Mouse (Mus musculus) hindbrain, embryonic 16.5 days (tissue): ENCODE data around the gene Lemd2. TPM values are rescaled to one million over a fixed set of nuclear protein-coding genes. Genes with fewer than 3 reads are reported as not detected.
A peak's percentile ranks its signal among the peaks of the same experiment; 100 is the strongest.

Experiments
- ATAC-seq: fragments of 200-750 bp; cut with Nextera tagmentation; 2 replicates; pipeline ENCODE4 v1.8.0; 2017; ENCODE audit warnings: moderate TSS enrichment, moderate library complexity
- H3K27ac ChIP-seq: fragments of 300-500 bp; sonication (generic); 2 replicates; pipeline ENCODE4 v1.5.1; 2014; ENCODE audit warnings: low read depth, mild to moderate bottlenecking, control low read depth, low read length, moderate library complexity
- H3K27me3 ChIP-seq: fragments of 300-500 bp; sonication (generic); replicated peaks from 2 replicates; pipeline ENCODE4 v1.6.1; 2014; ENCODE audit warnings: low read length; ENCODE audit not compliant: control insufficient read depth, insufficient read depth
- H3K36me3 ChIP-seq: fragments of 300-500 bp; sonication (generic); 2 replicates; pipeline ENCODE4 v1.6.1; 2014; ENCODE audit warnings: mild to moderate bottlenecking, low read length, moderate library complexity, mixed read lengths; ENCODE audit not compliant: control insufficient read depth, insufficient read depth
- H3K4me1 ChIP-seq: fragments of 300-500 bp; sonication (generic); 2 replicates; pipeline ENCODE4 v1.6.1; 2014; ENCODE audit warnings: low read depth, low read length; ENCODE audit not compliant: control insufficient read depth, insufficient read depth
- H3K4me2 ChIP-seq: fragments of 300-500 bp; sonication (generic); 2 replicates; pipeline ENCODE4 v1.6.1; 2014; ENCODE audit warnings: mild to moderate bottlenecking, low read length, control low read depth, moderate library complexity
- H3K4me3 ChIP-seq: fragments of 300-500 bp; sonication (generic); 2 replicates; pipeline ENCODE4 v1.5.1; 2014; ENCODE audit warnings: mild to moderate bottlenecking, low read length, control low read depth, moderate library complexity
- H3K9ac ChIP-seq: fragments of 300-500 bp; sonication (generic); 2 replicates; pipeline ENCODE4 v1.6.1; 2014; ENCODE audit warnings: low read depth, mild to moderate bottlenecking, control low read depth, low read length, moderate library complexity
- H3K9me3 ChIP-seq: fragments of 300-500 bp; sonication (generic); 2 replicates; pipeline ENCODE4 v1.6.1; 2014; ENCODE audit warnings: mild to moderate bottlenecking, low read length, moderate library complexity; ENCODE audit not compliant: control insufficient read depth
- WGBS: fragments of 180-500 bp; shearing (Covaris S2); extraction: QIAGEN DNeasy Blood & Tissue Kit; methylation state at CpG from one replicate; pipeline ENCODE4 v1.1.7; 2014; 5-methylcytosine and 5-hydroxymethylcytosine counted together
- polyA plus RNA-seq: library from polyadenylated mRNA; unstranded; fragments of >200 nt; fragmentation: Nextera tagmentation; extraction: Ambion mirVana; gene quantifications from 2 replicates; pipeline ENCODE4 v1.2.1, GENCODE M21; 2015

Lemd2 gene
- polyA plus RNA-seq, 1 experiment from 2014 or later: 11.1 TPM

GRCm38 (mm10) chr17:27229710-27230454 is 25.6 kb upstream of the Lemd2 start:
- no peak overlapping the region for H3K4me3 ChIP-seq
- no peaks in the 10 kb centered on the region for H3K9me3 ChIP-seq
- no peaks in the 10 kb centered on the region for H3K27me3 ChIP-seq
- no peak overlapping the region for H3K4me2 ChIP-seq
- no peak overlapping the region for H3K9ac ChIP-seq
- no peaks in the 10 kb centered on the region for H3K36me3 ChIP-seq
- peaks cover 25% of the 10 kb centered on the region for H3K4me1 ChIP-seq
- 15% methylated on average over 14 of the region's 14 CpGs for WGBS
- no peak overlapping the region for H3K27ac ChIP-seq
- no peak for ATAC-seq

GRCm38 (mm10) chr17:27228216-27228915 is 24.1 kb upstream of the Lemd2 start:
- H3K4me1 ChIP-seq: peaks cover 25% of the 10 kb centered on the region
- H3K4me2 ChIP-seq: no peak overlapping the region
- no peaks in the 10 kb centered on the region for H3K9me3 ChIP-seq
- H3K9ac ChIP-seq: no peak overlapping the region
- no peak overlapping the region for H3K27ac ChIP-seq
- H3K4me3 ChIP-seq: no peak overlapping the region
- H3K36me3 ChIP-seq: no peaks in the 10 kb centered on the region
- H3K27me3 ChIP-seq: no peaks in the 10 kb centered on the region
- WGBS: 15% methylated on average over 11 of the region's 11 CpGs
- peak; percentile 62 for ATAC-seq

- H3K9ac ChIP-seq: no peak overlapping the region
- H3K4me2 ChIP-seq: no peak overlapping the region
- H3K36me3 ChIP-seq: no peaks in the 10 kb centered on the region
- no peaks in the 10 kb centered on the region for H3K27me3 ChIP-seq
- H3K27ac ChIP-seq: no peak overlapping the region
- no peaks in the 10 kb centered on the region for H3K9me3 ChIP-seq
- ATAC-seq: no peak
- H3K4me1 ChIP-seq: peaks cover 25% of the 10 kb centered on the region
- WGBS: 54% methylated on average over 7 of the region's 7 CpGs
- H3K4me3 ChIP-seq: no peak overlapping the region
These were observed 23.0 kb upstream of the Lemd2 start for GRCm38 (mm10) chr17:27227258-27227657.

- Histone ChIP-seq H3K4me1 (peaks cover 25% of the 10 kb centered on the region), H3K27me3 (no peaks in the 10 kb centered on the region), H3K4me2 (no peak overlapping the region), H3K36me3 (no peaks in the 10 kb centered on the region), H3K9me3 (no peaks in the 10 kb centered on the region), H3K27ac (no peak overlapping the region), H3K9ac (no peak overlapping the region), H3K4me3 (no peak overlapping the region)
- 39% methylated on average over 3 of the region's 3 CpGs for WGBS
- ATAC-seq: no peak
These were observed 22.4 kb upstream of the Lemd2 start for GRCm38 (mm10) chr17:27226701-27227100.

DNA sequence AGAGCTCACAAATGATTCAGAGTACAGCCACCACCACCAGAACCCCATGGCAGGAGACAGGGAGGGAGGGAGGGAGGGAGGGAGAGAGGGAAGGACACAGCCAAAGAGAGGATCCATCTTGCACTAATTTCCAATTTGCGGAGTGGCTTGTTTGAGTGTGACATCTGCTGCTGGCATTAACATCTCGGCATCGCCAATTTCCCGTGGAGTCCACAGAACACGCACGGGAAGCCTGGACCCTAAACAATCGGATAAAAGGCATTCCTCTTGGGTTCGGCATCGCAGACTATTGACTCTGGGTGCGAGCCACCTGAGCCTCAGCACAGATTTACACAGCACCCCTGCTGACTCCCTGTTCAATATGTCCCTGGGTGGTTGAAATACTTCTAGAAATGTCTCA is 21.5 kb upstream of the Lemd2 start:
- no peak overlapping the region for H3K27ac ChIP-seq
- no peak overlapping the region for H3K9ac ChIP-seq
- H3K4me1 ChIP-seq: peaks cover 25% of the 10 kb centered on the region
- ATAC-seq: no peak
- H3K27me3 ChIP-seq: no peaks in the 10 kb centered on the region
- H3K4me3 ChIP-seq: no peak overlapping the region
- no peak overlapping the region for H3K4me2 ChIP-seq
- H3K36me3 ChIP-seq: no peaks in the 10 kb centered on the region
- WGBS: 44% methylated on average over 10 of the region's 10 CpGs
- H3K9me3 ChIP-seq: no peaks in the 10 kb centered on the region

DNA sequence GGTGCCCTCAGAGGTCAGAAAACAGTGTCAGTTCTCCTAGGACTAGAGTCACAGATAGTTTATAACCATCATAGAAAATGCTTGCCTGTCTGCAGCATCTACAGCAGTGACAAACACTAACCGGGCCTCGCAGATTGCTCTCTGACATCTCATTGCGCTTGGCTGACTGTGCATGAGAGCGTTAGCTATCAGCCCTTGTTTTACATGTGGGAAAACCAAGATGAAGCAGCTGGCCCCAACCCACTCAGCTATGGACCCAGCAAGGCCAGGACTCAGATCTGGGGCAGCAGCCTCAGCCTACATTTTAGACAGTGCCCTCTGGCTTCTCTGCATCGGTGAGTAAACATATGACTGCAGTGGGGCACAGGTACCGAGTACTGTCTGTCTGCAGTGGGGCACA is 19.6 kb upstream of the Lemd2 start:
- no peak for ATAC-seq
- WGBS: 80% methylated on average over 6 of the region's 6 CpGs
- Histone ChIP-seq H3K27ac (no peak overlapping the region), H3K9me3 (no peaks in the 10 kb centered on the region), H3K9ac (no peak overlapping the region), H3K4me3 (no peak overlapping the region), H3K36me3 (no peaks in the 10 kb centered on the region), H3K4me1 (peaks cover 14% of the 10 kb centered on the region), H3K4me2 (no peak overlapping the region), H3K27me3 (no peaks in the 10 kb centered on the region)

GRCm38 (mm10) chr17:27221562-27221961 is 17.3 kb upstream of the Lemd2 start:
- H3K27me3 ChIP-seq: no peaks in the 10 kb centered on the region
- ATAC-seq: no peak
- WGBS: 90% methylated on average over 16 of the region's 16 CpGs

GRCm38 (mm10) chr17:27218916-27219315 is 14.6 kb upstream of the Lemd2 start:
- Histone ChIP-seq H3K9ac (no peak overlapping the region), H3K4me1 (no peaks in the 10 kb centered on the region; the same call in 1 of the 2 replicates), H3K36me3 (no peaks in the 10 kb centered on the region), H3K4me3 (no peak overlapping the region), H3K27ac (no peak overlapping the region), H3K4me2 (no peak overlapping the region), H3K9me3 (no peaks in the 10 kb centered on the region), H3K27me3 (no peaks in the 10 kb centered on the region)
- 41% methylated on average over 6 of the region's 6 CpGs for WGBS
- no peak for ATAC-seq

More at GRCm38 (mm10) chr17:27221562-27221961, 17.3 kb upstream of the Lemd2 start:
- Histone ChIP-seq H3K4me3 (no peak overlapping the region), H3K27ac (no peak overlapping the region), H3K36me3 (no peaks in the 10 kb centered on the region), H3K4me2 (no peak overlapping the region), H3K4me1 (peaks cover 3% of the 10 kb centered on the region; the same call in 1 of the 2 replicates), H3K9me3 (no peaks in the 10 kb centered on the region), H3K9ac (no peak overlapping the region)

GRCm38 (mm10) chr17:27218364-27218763 is 14.1 kb upstream of the Lemd2 start:
- H3K9me3 ChIP-seq: no peaks in the 10 kb centered on the region
- no peaks in the 10 kb centered on the region; the same call in 1 of the 2 replicates for H3K4me1 ChIP-seq
- H3K4me2 ChIP-seq: no peak overlapping the region
- H3K4me3 ChIP-seq: no peak overlapping the region
- H3K27me3 ChIP-seq: no peaks in the 10 kb centered on the region
- ATAC-seq: no peak
- no peak overlapping the region for H3K27ac ChIP-seq
- no peaks in the 10 kb centered on the region for H3K36me3 ChIP-seq
- 68% methylated on average over 4 of the region's 8 CpGs for WGBS
- H3K9ac ChIP-seq: no peak overlapping the region
